In the genomic region with DNA sequence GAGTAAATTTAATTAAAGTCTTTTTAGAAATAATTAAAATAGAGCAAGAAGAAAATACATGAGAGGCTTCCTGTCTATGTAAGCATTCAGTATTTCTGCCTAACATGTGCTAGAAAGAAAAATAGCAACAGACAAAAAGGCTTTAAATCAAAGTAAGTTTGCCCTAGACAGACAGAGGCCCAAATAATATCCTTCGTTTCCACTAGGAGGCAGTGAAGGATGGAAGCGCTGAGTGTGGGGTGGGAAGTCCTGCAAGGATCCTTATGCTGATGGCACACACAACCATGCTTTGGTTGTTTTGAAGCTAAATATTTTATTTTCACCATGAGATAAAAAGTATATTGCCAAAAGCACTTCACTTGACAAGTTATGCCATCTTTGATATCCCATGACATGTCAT, we compare ENCODE assay signal across 19 mouse cellular contexts.
DNase-seq lines count a peak whose midpoint lies in the region; ATAC-seq and TF ChIP-seq lines count a peak whose summit lies in the region.
"Had no signal": no experiment of that assay in that cellular context is flagged by ENCODE, and none has a peak within 500 bp of the region (broad histone marks: within the 10 kb centered on the region; RNA-seq: fewer than 3 reads in every experiment).

No protein-coding gene starts in this region.

- no peaks in the 10 kb centered on the region for H3K4me1 ChIP-seq in embryonic facial prominence, embryonic 11.5 days (ENCODE audit: control insufficient read depth, insufficient read depth, low read length)
- H3K4me1 ChIP-seq in embryonic facial prominence, embryonic 10.5 days, result no peaks in the 10 kb centered on the region
- no peaks in the 10 kb centered on the region for H3K4me1 ChIP-seq in ES-E14 (ENCODE audit: control insufficient read depth in 2 of 2, insufficient read depth in 2 of 2, low read length in 2 of 2, poor library complexity in 1 of 2)
- H3K4me1 ChIP-seq: embryonic facial prominence, embryonic 15.5 days; heart, embryonic 12.5 days; limb, embryonic 15.5 days had no signal

- DNase-seq in embryonic facial prominence, embryonic 11.5 days (ENCODE audit: low spot score), result peak; percentile 10
- no peak for DNase-seq in embryonic facial prominence, embryonic 10.5 days (ENCODE audit: low spot score)
- DNase-seq in layer of hippocampus, adult 2 months (ENCODE audit: low spot score in 2 of 2), result no peak
- no peak for DNase-seq in layer of hippocampus, adult 11-12 months (ENCODE audit: low spot score)
- peak; percentile 4 for DNase-seq in ES-E14 (ENCODE audit: low read depth, low spot score)
- peak; percentile 4 for DNase-seq in embryo, embryonic 9.5 days (ENCODE audit: extremely low spot score)
- DNase-seq in cerebellum, adult 11 months, result no peak
- no peak for DNase-seq in adrenal gland, postnatal 14 days
- DNase-seq: adrenal gland, postnatal 10 days; gastrocnemius, postnatal 10 days; lung, adult 2 months; right cerebral cortex, adult 18-20 months; thymus, postnatal 25 days had no signal

- no peak overlapping the region for H3K4me2 ChIP-seq in embryonic facial prominence, embryonic 11.5 days (ENCODE audit: low read depth, low read length)
- H3K4me2 ChIP-seq: embryonic facial prominence, embryonic 15.5 days; heart, embryonic 12.5 days; limb, embryonic 15.5 days had no signal

- no peak overlapping the region for H3K9ac ChIP-seq in embryonic facial prominence, embryonic 11.5 days (replicated peaks; ENCODE audit: low read length)
- no peak overlapping the region for H3K9ac ChIP-seq in ES-E14 (ENCODE audit: insufficient read depth, low read depth, low read length, poor library complexity, severe bottlenecking)
- H3K9ac ChIP-seq: embryonic facial prominence, embryonic 15.5 days; heart, embryonic 12.5 days; limb, embryonic 15.5 days had no signal

- no peaks in the 10 kb centered on the region for H3K27me3 ChIP-seq in embryonic facial prominence, embryonic 11.5 days (ENCODE audit: control insufficient read depth, insufficient read depth, low read length)
- H3K27me3 ChIP-seq in embryonic facial prominence, embryonic 10.5 days (replicated peaks; ENCODE audit: low read depth, poor library complexity, severe bottlenecking), result no peaks in the 10 kb centered on the region
- H3K27me3 ChIP-seq: CH12.LX; embryonic facial prominence, embryonic 15.5 days; heart, embryonic 12.5 days; limb, embryonic 15.5 days had no signal

- 50% methylated on average over 2 of the region's 2 CpGs for WGBS in embryonic facial prominence, embryonic 11.5 days
- WGBS in embryonic facial prominence, embryonic 10.5 days, result 52% methylated on average over 2 of the region's 2 CpGs

- peak; percentile 69 for TF ChIP-seq CTCF in layer of hippocampus, adult 2 months (conservative IDR thresholded peaks at IDR 0.05)

- no peak overlapping the region for H3K27ac ChIP-seq in embryonic facial prominence, embryonic 11.5 days (replicated peaks; ENCODE audit: low read depth, low read length)
- H3K27ac ChIP-seq in embryonic facial prominence, embryonic 10.5 days (replicated peaks), result no peak overlapping the region
- H3K27ac ChIP-seq in layer of hippocampus, adult 2 months, result no peak overlapping the region
- no peak overlapping the region for H3K27ac ChIP-seq in ES-E14 (ENCODE audit: insufficient read depth, low read depth, low read length, poor library complexity, severe bottlenecking)
- H3K27ac ChIP-seq: embryonic facial prominence, embryonic 15.5 days; limb, embryonic 15.5 days had no signal

- no peaks in the 10 kb centered on the region for H3K36me3 ChIP-seq in embryonic facial prominence, embryonic 11.5 days (replicated peaks; ENCODE audit: control insufficient read depth, insufficient read depth, low read depth, low read length)
- H3K36me3 ChIP-seq in embryonic facial prominence, embryonic 10.5 days (replicated peaks), result no peaks in the 10 kb centered on the region
- H3K36me3 ChIP-seq in ES-E14 (ENCODE audit: control insufficient read depth, insufficient read depth, low read length, poor library complexity, severe bottlenecking), result no peaks in the 10 kb centered on the region
- H3K36me3 ChIP-seq: embryonic facial prominence, embryonic 15.5 days; heart, embryonic 12.5 days; limb, embryonic 15.5 days had no signal

- in situ Hi-C loops in ES-E14 (cut with MboI; ENCODE audit: low sequenced_read_pairs in 2 of 2, unreplicated experiment in 2 of 2), result no loop called here

- no peaks in the 10 kb centered on the region for H3K9me3 ChIP-seq in embryonic facial prominence, embryonic 11.5 days (replicated peaks; ENCODE audit: control insufficient read depth, low read length)
- H3K9me3 ChIP-seq in embryonic facial prominence, embryonic 10.5 days, result no peaks in the 10 kb centered on the region
- H3K9me3 ChIP-seq in ES-E14 (ENCODE audit: control insufficient read depth, insufficient read depth, low read depth, low read length), result no peaks in the 10 kb centered on the region
- H3K9me3 ChIP-seq: embryonic facial prominence, embryonic 15.5 days; heart, embryonic 12.5 days; limb, embryonic 15.5 days had no signal

- no peak for ATAC-seq in embryonic facial prominence, embryonic 11.5 days (replicated peaks; ENCODE audit: insufficient number of reproducible peaks, low FRiP score, low TSS enrichment, low read depth)
- ATAC-seq: forebrain, embryonic 14.5 days; inflammation-experienced regulatory T-cells, adult 6 months had no signal

- H3K4me3 ChIP-seq in embryonic facial prominence, embryonic 11.5 days (ENCODE audit: low read depth, low read length), result no peak overlapping the region
- no peak overlapping the region for H3K4me3 ChIP-seq in embryonic facial prominence, embryonic 10.5 days
- no peak overlapping the region for H3K4me3 ChIP-seq in layer of hippocampus, adult 2 months
- H3K4me3 ChIP-seq in ES-E14 (ENCODE audit: insufficient read depth in 1 of 2, low read depth in 1 of 2, low read length in 2 of 2, poor library complexity in 1 of 2, severe bottlenecking in 1 of 2), result no peak overlapping the region
- H3K4me3 ChIP-seq: embryonic facial prominence, embryonic 15.5 days; heart, embryonic 12.5 days; limb, embryonic 15.5 days had no signal

TF ChIP-seq in ES-E14, 5 proteins besides CTCF, POLR2A, EP300 and RAD21:
- TF ChIP-seq ZC3H11A (IDR thresholded peaks at IDR 0.05; ENCODE audit: borderline replicate concordance, low read depth, low read length) (no peak), ZNF384 (IDR thresholded peaks at IDR 0.05; ENCODE audit: low read depth, low read length) (no peak), HCFC1 (IDR thresholded peaks at IDR 0.05; ENCODE audit: borderline replicate concordance, insufficient read depth, low read length) (no peak), CHD2 (IDR thresholded peaks at IDR 0.05; ENCODE audit: low read depth, low read length) (no peak), MAFK (IDR thresholded peaks at IDR 0.05; ENCODE audit: insufficient read depth, low read depth, low read length) (no peak)
TF ChIP-seq in ES-E14: peak in this region for 0.

Comparison
In these comparisons a context has a peak if more than half of its experiments do, and no peak if none do; other contexts are left out.
1. DNase-seq: peak in embryonic facial prominence, embryonic 11.5 days (single experiment), ES-E14 (single experiment) and embryo, embryonic 9.5 days (single experiment); none in embryonic facial prominence, embryonic 10.5 days (single experiment), layer of hippocampus, adult 2 months (0 of 2), layer of hippocampus, adult 11-12 months (single experiment), cerebellum, adult 11 months (single experiment) and adrenal gland, postnatal 14 days (single experiment).